Mouse (Mus musculus) liver, adult 2 months (tissue): ENCODE data around the gene Zfp580.

Experiments
- CTCF ChIP-seq: fragments of 200-500 bp; IDR thresholded peaks from 2 replicates; pipeline ENCODE4 v1.5.1; 2011; ENCODE audit warnings: low read depth, low read length, control low read depth
- POLR2A ChIP-seq: fragments of 200-500 bp; IDR thresholded peaks from 2 replicates; pipeline ENCODE4 v1.6.1; 2011; ENCODE audit warnings: low read length, control low read depth; ENCODE audit not compliant: insufficient read depth; ENCODE audit errors: extremely low read depth

GRCm38 (mm10) chr7:5016057-5016456, 35.3 kb upstream of the Zfp580 start:
- no peak for TF ChIP-seq POLR2A
- TF ChIP-seq CTCF: no peak
